Mouse (Mus musculus): Measurements from ENCODE around the gene Scamp5.

Scamp5 gene

GRCm38 (mm10) chr9:57419521-57420267 lies 48.2 kb downstream of the Scamp5 start:
- no peak for DNase-seq (ENCODE audit: low read depth, low spot score)

DNA sequence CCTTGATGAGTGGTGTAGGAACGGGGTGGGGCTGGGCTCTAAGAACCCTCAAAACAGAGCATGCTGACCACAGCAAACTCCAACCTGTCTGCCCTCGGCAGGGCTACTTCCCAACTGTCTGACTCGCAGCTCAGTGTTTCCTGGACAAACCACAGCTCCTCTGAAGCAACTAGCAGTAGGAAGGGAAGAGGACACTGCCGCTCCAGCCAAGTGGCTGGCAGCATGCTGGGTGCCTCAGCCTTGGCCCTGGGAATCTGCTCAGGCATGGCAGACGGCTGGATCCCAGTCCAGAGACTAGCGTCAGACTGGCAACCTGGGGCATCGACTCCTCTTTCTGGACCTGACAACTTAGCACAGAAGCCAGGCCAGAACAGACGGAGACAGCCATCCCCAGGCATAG lies 50.5 kb downstream of the Scamp5 start:
- no peak for DNase-seq (ENCODE audit: low read depth, low spot score)

DNA sequence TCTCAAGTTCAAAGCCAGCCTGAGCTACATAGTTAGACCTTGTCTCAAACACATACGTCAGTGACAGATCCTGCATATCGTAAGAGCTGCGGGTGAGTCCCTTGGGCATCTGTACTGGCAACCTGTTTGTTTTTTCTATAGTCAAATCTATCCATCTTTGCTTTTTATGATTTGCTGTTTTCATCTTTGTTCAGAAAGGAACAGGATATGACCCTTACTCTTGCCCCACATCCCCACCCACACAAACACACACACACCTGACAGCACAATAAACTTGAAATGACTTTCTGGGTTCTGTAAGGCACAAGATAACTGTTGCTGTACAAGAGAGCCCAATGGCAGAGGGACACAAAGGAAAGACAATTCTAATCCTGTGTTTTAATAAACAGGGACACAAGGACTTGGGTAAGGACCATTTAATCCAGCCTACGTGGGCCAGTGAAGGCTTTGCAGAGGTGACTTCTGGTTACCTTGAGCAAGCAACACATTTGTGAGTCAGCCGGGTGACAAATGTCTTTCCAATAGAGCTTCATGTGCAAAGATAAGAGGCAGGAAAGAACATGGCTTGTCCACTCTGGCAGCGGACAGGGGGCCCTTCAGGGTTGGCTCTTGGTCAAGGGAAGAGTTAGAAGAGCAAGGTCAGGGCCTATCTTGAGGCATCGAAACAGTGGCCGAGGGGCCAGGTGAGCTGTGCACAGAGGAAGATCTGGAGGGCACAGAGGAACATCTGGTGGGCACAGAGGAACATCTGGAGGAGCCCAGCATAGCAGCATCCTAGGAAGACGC lies 60.5 kb downstream of the Scamp5 start:
- DNase-seq (ENCODE audit: low read depth, low spot score) = no peak

GRCm38 (mm10) chr9:57406395-57406794 lies 61.5 kb downstream of the Scamp5 start:
- DNase-seq (ENCODE audit: low read depth, low spot score) = no peak

GRCm38 (mm10) chr9:57404036-57404435 lies 63.8 kb downstream of the Scamp5 start:
- DNase-seq (ENCODE audit: low read depth, low spot score) = no peak

- DNase-seq (ENCODE audit: low read depth, low spot score) = peak; percentile 61
Observed at GRCm38 (mm10) chr9:57402318-57403251, 65.3 kb downstream of the Scamp5 start.

- no peak for DNase-seq (ENCODE audit: low read depth, low spot score)
Observed at GRCm38 (mm10) chr9:57398773-57399172, 69.1 kb downstream of the Scamp5 start.

GRCm38 (mm10) chr9:57392892-57393291 lies 75.0 kb downstream of the Scamp5 start:
- DNase-seq (ENCODE audit: low read depth, low spot score) = no peak
